Mouse (Mus musculus): ENCODE data around the gene Ctps. TPM values are rescaled to one million over a fixed set of nuclear protein-coding genes. Genes with fewer than 3 reads are reported as not detected.

The Ctps gene
- polyA plus RNA-seq, 1 experiment from 2014 or later = 135 TPM

DNA sequence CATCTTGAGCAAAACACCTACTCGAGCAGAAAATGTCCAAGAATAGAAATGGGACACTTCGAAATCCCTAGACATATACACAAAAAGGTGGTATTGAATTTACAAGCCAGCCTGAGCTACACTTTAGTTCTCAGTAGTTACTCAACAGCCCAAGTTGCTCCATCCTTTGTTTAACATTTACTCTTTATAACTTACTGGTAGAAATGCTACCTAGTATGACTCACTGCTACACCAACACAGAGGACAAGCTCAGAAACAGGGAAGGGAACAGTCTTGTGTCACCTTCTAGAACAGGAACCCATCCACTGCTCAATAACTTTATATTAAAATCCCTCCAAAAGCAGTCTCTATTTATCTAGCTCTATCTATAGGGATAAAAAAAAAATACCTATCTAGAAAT, 4.3 kb downstream of the Ctps start:
- H3K27me3 ChIP-seq (ENCODE audit: low read depth, poor library complexity, severe bottlenecking) = no peaks in the 10 kb centered on the region
- peaks cover 64% of the 10 kb centered on the region for H3K36me3 ChIP-seq
- no peak for DNase-seq (ENCODE audit: low spot score)
- no peak overlapping the region for H3K27ac ChIP-seq
- no peaks in the 10 kb centered on the region for H3K9me3 ChIP-seq (replicated peaks)
- H3K4me3 ChIP-seq = no peak overlapping the region
- WGBS = 90% methylated on average over 2 of the region's 2 CpGs
- peaks cover 21% of the 10 kb centered on the region for H3K4me1 ChIP-seq

- Histone ChIP-seq H3K4me3 (no peak overlapping the region), H3K9me3 (replicated peaks) (no peaks in the 10 kb centered on the region), H3K36me3 (peaks cover 98% of the 10 kb centered on the region), H3K27me3 (ENCODE audit: low read depth, poor library complexity, severe bottlenecking) (no peaks in the 10 kb centered on the region), H3K27ac (no peak overlapping the region), H3K4me1 (no peaks in the 10 kb centered on the region)
- 96% methylated on average over 6 of the region's 6 CpGs for WGBS
- DNase-seq (ENCODE audit: low spot score) = no peak
Measured at GRCm38 (mm10) chr4:120556592-120556991, 13.5 kb downstream of the Ctps start.

GRCm38 (mm10) chr4:120544896-120545295, 25.2 kb downstream of the Ctps start:
- WGBS = 81% methylated on average over 1 of the region's 1 CpGs
- no peaks in the 10 kb centered on the region for H3K9me3 ChIP-seq (replicated peaks)
- DNase-seq (ENCODE audit: low spot score) = no peak
- H3K4me3 ChIP-seq = no peak overlapping the region
- no peaks in the 10 kb centered on the region for H3K4me1 ChIP-seq
- peaks cover 100% of the 10 kb centered on the region for H3K36me3 ChIP-seq
- no peak overlapping the region for H3K27ac ChIP-seq
- no peaks in the 10 kb centered on the region for H3K27me3 ChIP-seq (ENCODE audit: low read depth, poor library complexity, severe bottlenecking)

GRCm38 (mm10) chr4:120538664-120539063, 31.4 kb downstream of the Ctps start:
- no peak for DNase-seq (ENCODE audit: low spot score)
- no peaks in the 10 kb centered on the region for H3K9me3 ChIP-seq (replicated peaks)
- H3K27me3 ChIP-seq (ENCODE audit: low read depth, poor library complexity, severe bottlenecking) = no peaks in the 10 kb centered on the region
- no peak overlapping the region for H3K4me3 ChIP-seq
- 96% methylated on average over 10 of the region's 10 CpGs for WGBS
- no peaks in the 10 kb centered on the region for H3K4me1 ChIP-seq
- H3K27ac ChIP-seq = no peak overlapping the region
- peaks cover 63% of the 10 kb centered on the region for H3K36me3 ChIP-seq

- peaks cover 4% of the 10 kb centered on the region; the same call in 1 of the 2 replicates for H3K4me1 ChIP-seq
- no peak within 1 kb of the TSS for H3K27ac ChIP-seq
- H3K4me3 ChIP-seq = no peak within 1 kb of the TSS
- H3K9me3 ChIP-seq (replicated peaks) = no peaks in the 10 kb centered on the region
- H3K36me3 ChIP-seq = peaks cover 55% of the 10 kb centered on the region
- DNase-seq (ENCODE audit: low spot score) = no peak
- 90% methylated on average over 6 of the region's 6 CpGs for WGBS
- H3K27me3 ChIP-seq (ENCODE audit: low read depth, poor library complexity, severe bottlenecking) = no peaks in the 10 kb centered on the region
Measured at GRCm38 (mm10) chr4:120531986-120532385, 38.1 kb downstream of the Ctps start, which contains the start of gene Slfnl1. TSS of gene Slfnl1 (plus strand) at chr4:120532231.

GRCm38 (mm10) chr4:120528171-120528570, 41.9 kb downstream of the Ctps start:
- H3K27ac ChIP-seq = no peak overlapping the region
- peaks cover 4% of the 10 kb centered on the region; the same call in 1 of the 2 replicates for H3K4me1 ChIP-seq
- H3K9me3 ChIP-seq (replicated peaks) = no peaks in the 10 kb centered on the region
- no peak for DNase-seq (ENCODE audit: low spot score)
- no peaks in the 10 kb centered on the region for H3K27me3 ChIP-seq (ENCODE audit: low read depth, poor library complexity, severe bottlenecking)
- H3K36me3 ChIP-seq = peaks cover 83% of the 10 kb centered on the region
- WGBS = 92% methylated on average over 9 of the region's 9 CpGs
- no peak overlapping the region for H3K4me3 ChIP-seq

DNA sequence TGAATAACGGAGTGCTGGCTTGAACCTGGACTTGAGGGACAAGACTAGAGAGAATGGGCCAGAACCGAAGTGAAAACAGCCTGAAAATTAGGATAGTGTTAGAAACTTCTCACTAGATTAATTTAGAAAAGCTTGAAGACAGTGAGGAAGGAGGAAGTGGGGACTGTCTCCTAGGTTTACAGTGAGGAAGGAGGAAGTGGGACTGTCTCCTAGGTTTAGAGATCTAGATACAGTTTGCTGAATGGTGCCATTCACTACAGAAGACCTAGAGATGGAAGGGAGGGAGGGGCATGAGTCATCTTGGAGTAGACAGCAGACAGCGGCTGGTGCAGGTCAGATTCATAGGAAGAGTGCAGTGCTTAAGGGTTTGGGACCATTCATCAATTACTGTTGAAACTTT, 47.0 kb downstream of the Ctps start:
- H3K27ac ChIP-seq = no peak overlapping the region
- no peak for DNase-seq (ENCODE audit: low spot score)
- H3K27me3 ChIP-seq (ENCODE audit: low read depth, poor library complexity, severe bottlenecking) = no peaks in the 10 kb centered on the region
- no peaks in the 10 kb centered on the region for H3K9me3 ChIP-seq (replicated peaks)
- 95% methylated on average over 3 of the region's 3 CpGs for WGBS
- H3K4me3 ChIP-seq = no peak overlapping the region
- no peaks in the 10 kb centered on the region for H3K4me1 ChIP-seq
- H3K36me3 ChIP-seq = peaks cover 88% of the 10 kb centered on the region

- Histone ChIP-seq H3K4me1 (no peaks in the 10 kb centered on the region), H3K4me3 (no peak overlapping the region), H3K27ac (no peak overlapping the region), H3K27me3 (ENCODE audit: low read depth, poor library complexity, severe bottlenecking) (no peaks in the 10 kb centered on the region), H3K9me3 (replicated peaks) (no peaks in the 10 kb centered on the region), H3K36me3 (peaks cover 89% of the 10 kb centered on the region)
- DNase-seq (ENCODE audit: low spot score) = no peak
- WGBS = 88% methylated on average over 4 of the region's 4 CpGs
Measured at GRCm38 (mm10) chr4:120522351-120522750, 47.7 kb downstream of the Ctps start.

DNA sequence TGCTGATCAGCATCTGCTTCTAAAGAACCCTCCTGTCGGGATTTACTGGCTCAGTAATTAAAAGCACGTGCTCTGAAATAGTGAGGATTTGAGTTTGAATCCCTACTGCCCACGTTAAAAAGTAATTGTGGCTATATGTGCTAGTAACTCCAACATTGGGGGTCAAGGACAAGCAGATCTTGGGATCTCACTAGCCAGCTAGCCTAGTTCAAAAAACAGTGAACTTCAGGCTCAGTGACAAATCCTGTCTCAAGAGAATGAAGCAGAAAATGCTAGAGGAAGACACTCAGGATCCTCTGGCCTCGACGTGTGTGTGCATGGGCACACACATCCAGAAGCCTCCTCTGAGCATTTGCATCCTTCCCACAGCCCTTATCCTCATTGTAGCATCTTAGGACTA, 48.3 kb downstream of the Ctps start:
- 66% methylated on average over 5 of the region's 5 CpGs for WGBS

DNA sequence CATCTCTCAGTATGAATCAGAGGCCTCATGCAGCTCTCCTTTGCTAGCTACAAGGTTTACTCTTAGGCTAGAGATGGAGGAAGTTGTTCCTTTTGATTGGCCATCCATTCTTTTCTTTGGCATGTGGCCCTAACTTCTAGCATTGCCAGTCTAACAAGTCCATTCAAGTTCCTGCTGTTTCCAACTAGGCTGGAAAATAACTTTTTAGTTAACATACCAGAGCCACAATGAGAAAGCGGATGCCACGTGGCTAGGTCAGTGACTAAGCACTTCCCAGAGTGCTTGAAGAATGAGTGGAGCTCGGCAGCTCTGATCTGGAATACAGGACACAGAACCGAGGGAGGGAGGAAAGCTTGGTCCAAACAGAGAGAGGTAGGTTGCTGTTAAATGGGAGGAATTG, 52.7 kb downstream of the Ctps start:
- no peak overlapping the region for H3K4me3 ChIP-seq
- H3K4me1 ChIP-seq = no peaks in the 10 kb centered on the region
- 84% methylated on average over 4 of the region's 4 CpGs for WGBS
- H3K27ac ChIP-seq = no peak overlapping the region
- no peaks in the 10 kb centered on the region for H3K27me3 ChIP-seq (ENCODE audit: low read depth, poor library complexity, severe bottlenecking)
- peaks cover 69% of the 10 kb centered on the region for H3K36me3 ChIP-seq
- no peaks in the 10 kb centered on the region for H3K9me3 ChIP-seq (replicated peaks)
- no peak for DNase-seq (ENCODE audit: low spot score)

More for the DNA sequence above, 48.3 kb downstream of the Ctps start:
- Histone ChIP-seq H3K27me3 (ENCODE audit: low read depth, poor library complexity, severe bottlenecking) (no peaks in the 10 kb centered on the region), H3K27ac (no peak overlapping the region), H3K9me3 (replicated peaks) (no peaks in the 10 kb centered on the region), H3K36me3 (peaks cover 94% of the 10 kb centered on the region), H3K4me1 (no peaks in the 10 kb centered on the region), H3K4me3 (no peak overlapping the region)
- DNase-seq (ENCODE audit: low spot score) = no peak

DNA sequence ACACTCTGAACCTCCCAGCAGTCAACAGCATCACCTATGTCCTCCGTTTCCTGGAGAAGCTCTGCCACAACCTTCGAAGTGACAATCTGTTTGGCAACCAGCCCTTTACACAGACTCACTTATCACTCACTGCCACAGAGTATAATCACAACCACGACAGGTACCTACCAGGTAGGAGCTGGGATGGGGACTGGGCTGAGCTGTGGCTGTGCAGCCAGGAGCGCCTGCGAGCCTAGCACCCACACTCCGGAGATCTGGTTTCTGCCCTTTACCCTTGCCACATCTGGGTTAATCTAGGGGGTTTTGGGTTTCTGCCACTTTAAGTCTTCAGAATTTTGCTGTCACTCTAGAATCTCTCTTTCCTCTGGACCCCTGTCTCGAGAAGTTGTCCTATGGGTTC, 53.2 kb downstream of the Ctps start:
- Histone ChIP-seq H3K4me3 (no peak overlapping the region), H3K27me3 (ENCODE audit: low read depth, poor library complexity, severe bottlenecking) (no peaks in the 10 kb centered on the region), H3K4me1 (no peaks in the 10 kb centered on the region), H3K36me3 (peaks cover 65% of the 10 kb centered on the region), H3K9me3 (replicated peaks) (no peaks in the 10 kb centered on the region), H3K27ac (no peak overlapping the region)
- 89% methylated on average over 7 of the region's 7 CpGs for WGBS
- DNase-seq (ENCODE audit: low spot score) = no peak

DNA sequence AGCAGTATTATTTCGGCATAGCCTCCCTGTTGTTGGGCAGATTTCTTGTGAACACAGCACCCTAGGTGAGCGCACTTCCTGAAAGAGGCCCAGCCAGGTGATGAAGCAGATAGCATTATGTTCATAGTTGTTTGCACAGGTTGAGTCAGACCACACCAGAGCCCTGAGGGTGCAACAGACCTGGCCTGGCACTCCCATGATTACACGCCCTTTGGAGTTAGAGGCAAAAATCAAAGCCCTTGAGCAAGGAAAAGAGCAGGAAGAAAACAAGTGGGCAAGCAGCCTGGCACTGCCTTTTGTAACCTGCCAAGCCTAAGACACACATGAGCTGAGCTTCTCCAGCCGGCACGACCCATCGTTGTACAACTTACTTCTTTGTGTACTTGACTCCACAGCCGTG, 53.6 kb downstream of the Ctps start:
- Histone ChIP-seq H3K27ac (no peak overlapping the region), H3K27me3 (ENCODE audit: low read depth, poor library complexity, severe bottlenecking) (no peaks in the 10 kb centered on the region), H3K4me3 (no peak overlapping the region), H3K9me3 (replicated peaks) (no peaks in the 10 kb centered on the region), H3K36me3 (peaks cover 61% of the 10 kb centered on the region), H3K4me1 (no peaks in the 10 kb centered on the region)
- DNase-seq (ENCODE audit: low spot score) = no peak
- WGBS = 95% methylated on average over 7 of the region's 7 CpGs

GRCm38 (mm10) chr4:120514366-120514765, 55.7 kb downstream of the Ctps start:
- H3K4me3 ChIP-seq = no peak overlapping the region
- DNase-seq (ENCODE audit: low spot score) = no peak
- H3K27me3 ChIP-seq (ENCODE audit: low read depth, poor library complexity, severe bottlenecking) = no peaks in the 10 kb centered on the region
- WGBS = 95% methylated on average over 2 of the region's 2 CpGs
- peaks cover 63% of the 10 kb centered on the region for H3K36me3 ChIP-seq
- no peaks in the 10 kb centered on the region for H3K4me1 ChIP-seq
- H3K27ac ChIP-seq = no peak overlapping the region
- H3K9me3 ChIP-seq (replicated peaks) = no peaks in the 10 kb centered on the region

GRCm38 (mm10) chr4:120511203-120511602, 58.9 kb downstream of the Ctps start:
- no peaks in the 10 kb centered on the region for H3K4me1 ChIP-seq
- peaks cover 64% of the 10 kb centered on the region for H3K36me3 ChIP-seq
- H3K27ac ChIP-seq = no peak overlapping the region
- H3K4me3 ChIP-seq = no peak overlapping the region
- H3K27me3 ChIP-seq (ENCODE audit: low read depth, poor library complexity, severe bottlenecking) = no peaks in the 10 kb centered on the region
- no peaks in the 10 kb centered on the region for H3K9me3 ChIP-seq (replicated peaks)
- DNase-seq (ENCODE audit: low spot score) = no peak
- WGBS = 96% methylated on average over 4 of the region's 4 CpGs
